Mouse (Mus musculus) liver, adult 2 months (tissue): ENCODE data around the gene A2ml1.

Experiments used
- CTCF ChIP-seq: fragments of 200-500 bp; IDR thresholded peaks from 2 replicates; pipeline ENCODE4 v1.5.1; 2011; ENCODE audit warnings: low read depth, low read length, control low read depth
- POLR2A ChIP-seq: fragments of 200-500 bp; IDR thresholded peaks from 2 replicates; pipeline ENCODE4 v1.6.1; 2011; ENCODE audit warnings: low read length, control low read depth; ENCODE audit not compliant: insufficient read depth; ENCODE audit errors: extremely low read depth

- TF ChIP-seq CTCF = no peak
- no peak for TF ChIP-seq POLR2A
These were observed 89.5 kb downstream of the A2ml1 start for GRCm38 (mm10) chr6:128491916-128492315.
